Mouse (Mus musculus) CH12.LX (cell line): Measurements from ENCODE around the gene B9d2. TPM values are rescaled to one million over a fixed set of nuclear protein-coding genes. Genes with fewer than 3 reads are reported as not detected.
A peak's percentile ranks its signal among the peaks of the same experiment; 100 is the strongest.

Experiments used
- DNase-seq: peaks from one replicate; pipeline ENCODE4 v3.0.0-alpha.2; 2013; ENCODE audit errors: extremely low read depth
- H3K27ac ChIP-seq: 2 replicates; pipeline ENCODE4 v1.5.1; 2012; ENCODE audit warnings: low read depth, mild to moderate bottlenecking, control low read depth, moderate library complexity; ENCODE audit not compliant: insufficient read depth
- H3K27me3 ChIP-seq: replicated peaks from 2 replicates; pipeline ENCODE3; 2012; ENCODE audit warnings: inconsistent platforms
- H3K36me3 ChIP-seq, 2 experiments: replicated peaks in 1 of 2; 2 replicates each; pipeline versions ENCODE3 to v1.6.1; 2012; ENCODE audit warnings: inconsistent platforms in 1 of 2, low read length in 1 of 2, mild to moderate bottlenecking in 1 of 2, mixed read lengths in 1 of 2, moderate library complexity in 1 of 2; ENCODE audit not compliant: control insufficient read depth in 1 of 2, insufficient read depth in 1 of 2
- H3K4me1 ChIP-seq, 2 experiments: 2 replicates each; pipeline ENCODE4 v1.6.1; 2012; ENCODE audit warnings: inconsistent platforms in 1 of 2, moderate library complexity in 1 of 2; ENCODE audit not compliant: insufficient read depth in 2 of 2, control insufficient read depth in 1 of 2
- H3K4me2 ChIP-seq: 2 replicates; pipeline ENCODE4 v1.6.1; 2012; ENCODE audit warnings: low read depth, mild to moderate bottlenecking, control low read depth; ENCODE audit not compliant: poor library complexity, insufficient read depth, severe bottlenecking
- H3K4me3 ChIP-seq, 3 experiments: fragments of 150-350 bp in 1 of 3; sonication (generic) in 1 of 3; replicated peaks in 1 of 3; 2 replicates each; pipeline versions ENCODE3 to v1.5.1; 2011 to 2012; ENCODE audit warnings: low read depth in 2 of 3, low read length in 2 of 3, mild to moderate bottlenecking in 2 of 3, moderate library complexity in 2 of 3, control low read depth in 1 of 3, improper control_type of control experiment in 1 of 3, inconsistent platforms in 1 of 3, mixed read lengths in 1 of 3; ENCODE audit not compliant: poor library complexity in 1 of 3
- H3K79me2 ChIP-seq: replicated peaks from 2 replicates; pipeline ENCODE4 v1.6.1; 2012; ENCODE audit warnings: mild to moderate bottlenecking, moderate library complexity; ENCODE audit not compliant: control insufficient read depth, poor library complexity, insufficient read depth, severe bottlenecking; ENCODE audit errors: extremely low read depth
- H3K9ac ChIP-seq: 2 replicates; pipeline ENCODE4 v1.6.1; 2012; ENCODE audit warnings: low read depth, mild to moderate bottlenecking, control low read depth, moderate library complexity; ENCODE audit not compliant: insufficient read depth
- H3K9me3 ChIP-seq: replicated peaks from 2 replicates; pipeline ENCODE3; 2012; ENCODE audit warnings: low read length, inconsistent platforms, mixed read lengths
- CTCF ChIP-seq, 2 experiments: IDR thresholded peaks in 1 of 2; conservative IDR thresholded peaks in 1 of 2; 2 replicates each; pipeline ENCODE4 v1.5.1; 2011 to 2012; ENCODE audit warnings: low read depth in 2 of 2, low read length in 2 of 2, improper control_type of control experiment in 1 of 2, inconsistent platforms in 1 of 2, mild to moderate bottlenecking in 1 of 2, moderate library complexity in 1 of 2
- ETS1 ChIP-seq: conservative IDR thresholded peaks from 2 replicates; pipeline ENCODE4 v1.6.1; 2012; ENCODE audit warnings: low read depth, mild to moderate bottlenecking, inconsistent platforms, low read length, improper control_type of control experiment, moderate library complexity
- IRF4 ChIP-seq: IDR thresholded peaks from 2 replicates; pipeline ENCODE4 v1.6.1; 2014; ENCODE audit warnings: low read depth, mild to moderate bottlenecking, inconsistent platforms, low read length, improper control_type of control experiment
- JUN ChIP-seq: IDR thresholded peaks from 2 replicates; pipeline ENCODE4 v1.6.1; 2011; ENCODE audit warnings: low read depth, mild to moderate bottlenecking, low read length, improper control_type of control experiment, moderate library complexity; ENCODE audit not compliant: insufficient read depth
- JUND ChIP-seq: conservative IDR thresholded peaks from 2 replicates; pipeline ENCODE4 v1.6.1; 2011; ENCODE audit warnings: low read depth, low read length, improper control_type of control experiment
- MAFK ChIP-seq: IDR thresholded peaks from 2 replicates; pipeline ENCODE4 v1.6.1; 2011; ENCODE audit warnings: low read length, improper control_type of control experiment; ENCODE audit not compliant: insufficient replicate concordance
- POLR2AphosphoS2 ChIP-seq: IDR thresholded peaks from 2 replicates; pipeline ENCODE4 v1.6.1; 2011; ENCODE audit warnings: low read depth, low read length, improper control_type of control experiment
- RCOR1 ChIP-seq: conservative IDR thresholded peaks from 2 replicates; pipeline ENCODE4 v1.6.1; 2012; ENCODE audit warnings: low read depth, mild to moderate bottlenecking, inconsistent platforms, low read length, improper control_type of control experiment
- ZMIZ1 ChIP-seq: IDR thresholded peaks from 2 replicates; pipeline ENCODE4 v1.6.1; 2012; ENCODE audit warnings: low read depth, mild to moderate bottlenecking, inconsistent platforms, low read length, improper control_type of control experiment
- dilution Hi-C: fragments of 300-500 bp; cut with MboI; formaldehyde crosslinking; loops from 2 replicates; pipeline ENCODE4 v1.14.3; 2020; ENCODE audit warnings: low sequenced_read_pairs; ENCODE audit not compliant: extremely low pct_unique_long_range_greater_than_20kb, extremely low pct_ligation_motif_present
- in situ Hi-C: fragments of 300-500 bp; cut with MboI; formaldehyde crosslinking; loops from 3 replicates; pipeline ENCODE4 v1.14.3; 2019; ENCODE audit warnings: low sequenced_read_pairs, low pct_ligation_motif_present, low pct_unique_long_range_greater_than_20kb, mixed read lengths
- polyA plus RNA-seq: library from polyadenylated mRNA; unstranded; fragments of >175 nt; gene quantifications from 2 replicates; pipeline ENCODE4 v1.2.1, GENCODE M21; 2012; ENCODE audit warnings: low read depth; ENCODE audit not compliant: insufficient read length
- total RNA-seq, 2 experiments: library from RNA; depleted of rRNA; stranded (reverse); fragments of 300-350 nt in 1 of 2; fragments of >200 nt in 1 of 2; gene quantifications; 2 replicates each; pipeline ENCODE4 v1.2.3; 2012 to 2014

The B9d2 gene
- total and polyA plus RNA-seq, 3 experiments, result 9.3 to 21.2 (median 15.8) TPM

GRCm38 (mm10) chr7:25672442-25672841 lies 8.1 kb upstream of the B9d2 start:
- peaks cover 6% of the 10 kb centered on the region for H3K9me3 ChIP-seq
- peaks cover 22 to 46% of the 10 kb centered on the region in 2 experiments for H3K36me3 ChIP-seq
- in situ Hi-C loops, result no loop called here
- DNase-seq, result no peak
- TF ChIP-seq CTCF (conservative IDR thresholded peaks at IDR 0.05 in 1 of 2, IDR thresholded peaks at IDR 0.05 in 1 of 2; ENCODE audit: low read depth in 2 of 2, low read length in 2 of 2) (peak in 1 of 2 experiments; percentile 48; a peak in 2 of 4 replicates), MAFK (no peak), ZMIZ1 (no peak)
- H3K4me1 ChIP-seq, result peaks cover 0 to 7% of the 10 kb centered on the region in 2 experiments; a peak in 2 of 4 replicates
- H3K79me2 ChIP-seq, result no peaks in the 10 kb centered on the region
- dilution Hi-C loops, result no loop called here
- no peak overlapping the region for H3K4me2 ChIP-seq
- H3K27me3 ChIP-seq, result no peaks in the 10 kb centered on the region
- H3K9ac ChIP-seq, result no peak overlapping the region
- H3K27ac ChIP-seq, result no peak overlapping the region
- no peak overlapping the region for H3K4me3 ChIP-seq

GRCm38 (mm10) chr7:25674297-25674696 lies 6.3 kb upstream of the B9d2 start:
- no peak for DNase-seq
- no peak for TF ChIP-seq IRF4
- no peak for TF ChIP-seq JUND
- TF ChIP-seq RCOR1, result no peak
- TF ChIP-seq JUN, result no peak
- dilution Hi-C loops, result no loop called here
- Histone ChIP-seq H3K9ac (no peak overlapping the region), H3K4me2 (no peak overlapping the region), H3K4me1 (peaks cover 2 to 24% of the 10 kb centered on the region in 2 experiments; a peak in 2 of 4 replicates), H3K9me3 (peaks cover 6% of the 10 kb centered on the region), H3K36me3 (peaks cover 4 to 27% of the 10 kb centered on the region in 2 experiments), H3K27me3 (no peaks in the 10 kb centered on the region), H3K4me3 (no peak overlapping the region), H3K79me2 (no peaks in the 10 kb centered on the region), H3K27ac (no peak overlapping the region)
- in situ Hi-C loops, result no loop called here

- Histone ChIP-seq H3K9me3 (peaks cover 6% of the 10 kb centered on the region), H3K79me2 (no peaks in the 10 kb centered on the region), H3K36me3 (peaks cover 2 to 22% of the 10 kb centered on the region in 2 experiments), H3K4me2 (no peak within 1 kb of the TSS)
- DNase-seq, result no peak
- TF ChIP-seq POLR2AphosphoS2 (peak; percentile 16; the same call in 1 of the 2 replicates), ETS1 (no peak)
- TF ChIP-seq, all 38 proteins: peak for 1
- in situ Hi-C loops, result no loop called here
- Histone ChIP-seq H3K4me3 (no peak within 1 kb of the TSS), H3K9ac (no peak within 1 kb of the TSS), H3K4me1 (peaks cover 5 to 28% of the 10 kb centered on the region in 2 experiments; a peak in 3 of 4 replicates), H3K27ac (no peak within 1 kb of the TSS), H3K27me3 (no peaks in the 10 kb centered on the region)
- dilution Hi-C loops, result no loop called here
Observed at GRCm38 (mm10) chr7:25674719-25675300, 5.8 kb upstream of the B9d2 start, which contains the start of gene Tmem91. Tmem91 (minus strand) TSS chr7:25675166.
